Mouse (Mus musculus): ENCODE results near the gene Olfr554. TPM values are rescaled to one million over a fixed set of nuclear protein-coding genes. Genes with fewer than 3 reads are reported as not detected.
A peak's percentile ranks its signal among the peaks of the same experiment; 100 is the strongest.
"Not testable (repeated sequence)": the region's sequence is repeated elsewhere in the genome, so short reads cannot be mapped to it uniquely, and the experiment has no call there.

The Olfr554 gene
- total RNA-seq (2022) = not detected

DNA sequence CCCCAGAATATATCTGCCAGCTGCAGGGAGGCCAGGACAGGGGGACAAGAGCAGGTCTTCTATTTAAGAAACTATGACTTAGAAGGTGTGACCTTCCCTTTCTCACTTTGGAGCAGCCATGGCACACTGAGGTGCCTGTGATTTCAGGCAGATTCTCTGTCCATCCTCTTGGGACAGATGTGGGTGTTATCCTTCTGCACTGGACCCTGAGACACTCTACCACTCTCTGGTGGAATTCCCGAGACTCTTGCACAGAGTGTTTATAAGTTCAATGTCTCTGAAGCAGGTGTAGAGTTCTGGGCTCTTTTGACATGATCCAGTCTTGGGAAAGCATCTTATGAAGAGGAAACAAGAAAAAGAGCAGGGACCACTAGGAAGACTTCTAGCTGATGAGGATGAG, at the start of gene Olfr554:
Gene Olfr554 (plus strand): TSS at position 301 of the 400 bp plus-strand sequence.
- no peak for DNase-seq (ENCODE audit: low spot score)

DNA sequence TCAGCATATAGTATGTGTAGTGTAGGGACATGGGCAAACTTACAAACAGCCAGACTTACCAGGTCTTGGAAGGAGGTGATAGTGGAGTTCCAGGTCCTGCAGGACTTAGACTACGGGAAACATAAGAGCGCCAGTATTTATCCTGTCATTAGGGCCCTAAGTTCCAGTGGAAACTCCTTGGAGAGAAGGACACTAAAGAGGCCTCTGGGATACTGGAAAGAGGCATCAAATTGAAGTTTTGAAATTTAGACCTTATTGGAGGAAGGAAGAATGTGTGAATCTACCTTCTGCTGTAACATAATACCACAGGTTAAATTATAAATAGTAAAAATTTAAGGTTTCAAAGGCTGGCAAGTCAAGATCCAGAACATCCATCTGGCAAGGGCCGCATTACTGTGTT, 46.4 kb upstream of the Olfr554 start, which contains the start of gene Olfr551:
Gene Olfr551 (minus strand): TSS at position 101 of the 400 bp plus-strand sequence.
- no peak for DNase-seq (ENCODE audit: low spot score)

DNA sequence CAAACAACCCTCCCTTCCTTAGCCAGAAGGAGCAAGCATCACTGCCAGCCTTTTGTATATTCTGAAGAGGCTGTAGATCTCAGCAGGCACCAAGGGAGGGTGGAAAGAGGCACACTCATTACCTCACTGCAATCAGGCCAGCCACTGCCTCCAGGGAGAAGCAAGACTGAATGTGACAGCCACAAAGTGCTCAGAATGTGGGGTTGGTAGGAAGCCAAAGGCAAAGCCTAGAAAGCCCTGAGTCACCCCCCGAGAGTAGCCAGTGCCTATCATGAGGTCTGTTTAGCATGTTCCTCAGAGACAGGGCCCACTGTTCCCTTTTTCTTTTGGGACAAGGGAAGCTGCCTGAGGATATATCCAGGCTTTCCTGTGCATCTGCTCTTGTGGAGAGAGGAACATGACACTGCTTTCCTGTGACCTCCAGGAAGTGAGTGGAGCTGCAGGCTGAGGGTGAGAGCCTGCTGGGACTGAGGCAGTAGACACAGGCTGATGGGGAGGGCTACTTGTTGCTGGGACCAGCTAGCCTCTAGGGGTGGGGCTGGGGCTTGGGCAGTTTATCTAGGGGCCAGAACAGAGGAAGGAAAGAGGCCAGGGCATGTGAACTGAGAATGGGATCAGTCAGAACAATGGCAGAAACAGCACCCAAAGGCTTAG, 40.7 kb upstream of the Olfr554 start, which contains the start of gene Olfr552:
Gene Olfr552 (plus strand): TSS at position 393 of the 654 bp plus-strand sequence.
- DNase-seq (ENCODE audit: low spot score) = no peak

DNA sequence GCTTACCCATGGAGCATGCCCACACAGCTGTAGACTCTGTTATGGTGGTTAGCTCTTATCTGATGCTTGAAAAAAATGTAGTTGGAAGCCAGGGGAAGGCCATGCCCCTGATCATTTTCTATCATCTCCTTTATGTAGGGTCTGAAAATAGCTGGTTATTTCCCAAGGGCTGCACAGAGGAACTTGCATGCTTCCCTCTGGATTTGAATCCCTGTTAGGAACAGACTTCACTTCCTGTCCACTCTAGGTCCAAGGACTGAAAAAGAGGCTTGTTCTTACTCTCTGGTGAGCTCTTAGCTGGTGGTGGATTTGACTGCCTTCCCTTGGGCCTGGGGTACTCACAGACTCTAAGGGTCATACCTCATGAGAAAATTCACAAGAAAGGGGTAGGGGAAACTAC, 20.1 kb upstream of the Olfr554 start, which contains the start of gene Olfr553:
Gene Olfr553 (minus strand): TSS at position 101 of the 400 bp plus-strand sequence.
- DNase-seq (ENCODE audit: low spot score) = no peak

DNA sequence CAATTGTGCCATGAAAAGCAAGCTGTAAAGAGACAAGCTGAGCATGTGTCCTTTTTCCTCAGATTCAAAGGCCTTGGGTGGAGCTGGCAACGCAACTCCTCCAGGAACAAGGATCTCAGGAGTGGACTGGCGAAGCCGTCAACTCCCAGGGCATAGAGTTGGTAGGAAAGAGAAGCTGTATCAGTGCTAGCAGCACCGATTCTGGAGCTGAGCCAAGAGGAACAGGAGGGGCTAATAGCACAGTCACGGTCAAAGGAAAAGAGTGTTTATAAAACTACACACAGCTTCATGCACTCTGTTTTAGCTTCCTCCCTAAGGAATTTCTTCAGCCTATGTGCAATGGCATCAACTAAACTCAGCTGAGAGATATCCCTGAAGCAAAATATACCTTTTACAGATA, 18.6 kb upstream of the Olfr554 start:
- peak; percentile 7 for DNase-seq (ENCODE audit: low spot score)

DNA sequence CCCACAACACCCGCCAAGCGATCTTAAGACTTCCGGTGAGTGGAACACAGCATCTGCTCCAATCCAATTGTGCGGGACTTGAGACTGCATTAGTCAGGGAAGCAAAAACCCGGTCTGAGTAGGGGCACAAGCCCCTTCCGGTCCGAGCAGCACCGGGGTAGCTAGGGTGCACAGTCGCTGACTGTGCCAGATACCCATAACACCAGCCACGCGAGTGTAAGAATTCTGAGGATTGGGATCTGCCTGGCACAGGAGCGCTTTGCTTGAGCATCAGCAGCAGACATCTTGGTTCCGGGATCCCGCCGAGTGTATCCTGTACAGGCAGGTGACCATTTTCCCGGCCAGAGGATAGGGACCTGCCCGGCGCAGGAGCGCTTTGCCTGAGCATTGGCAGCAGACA, 17.9 kb upstream of the Olfr554 start:
- DNase-seq (ENCODE audit: low spot score) = not testable (repeated sequence)

DNA sequence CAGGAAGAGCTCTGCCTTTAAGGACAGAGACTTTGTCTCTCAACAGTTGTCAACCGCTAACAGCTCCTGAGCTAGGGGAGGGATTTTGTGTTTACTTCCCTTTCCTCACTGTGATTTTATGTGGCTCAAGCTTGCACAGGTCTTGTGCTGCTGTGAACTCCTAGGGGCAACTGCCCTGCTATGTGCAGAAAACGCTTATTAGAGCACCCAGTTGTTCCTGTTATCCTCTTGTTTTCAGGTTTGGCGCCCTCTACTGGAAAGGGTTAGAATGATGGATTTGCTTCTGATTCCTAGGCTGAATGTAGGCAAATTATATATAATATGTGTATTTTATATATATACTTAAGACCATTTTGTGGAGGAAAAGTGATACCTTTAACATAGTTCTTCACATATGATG, 1.6 kb upstream of the Olfr554 start:
- DNase-seq (ENCODE audit: low spot score) = peak; percentile 65

DNA sequence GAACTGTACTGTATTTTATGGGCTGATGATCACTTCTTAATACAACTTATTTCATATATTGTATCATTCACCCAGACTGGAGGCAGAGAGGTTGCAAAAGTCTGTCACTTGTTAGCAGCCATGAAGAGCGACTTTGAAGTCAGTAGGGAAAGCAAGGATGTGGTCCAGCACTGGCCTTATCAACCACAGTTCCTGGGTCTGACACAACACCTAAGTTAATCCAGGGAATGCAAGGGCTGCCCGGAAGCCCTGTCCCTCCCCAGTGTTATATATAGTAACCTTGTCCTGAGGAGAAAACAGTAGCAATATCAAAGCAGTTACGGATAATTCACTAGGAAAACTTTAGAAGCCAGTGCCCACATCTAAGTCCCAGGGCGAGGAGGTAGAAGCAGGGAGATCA, 6.7 kb downstream of the Olfr554 start:
- DNase-seq (ENCODE audit: low spot score) = not testable (repeated sequence)

DNA sequence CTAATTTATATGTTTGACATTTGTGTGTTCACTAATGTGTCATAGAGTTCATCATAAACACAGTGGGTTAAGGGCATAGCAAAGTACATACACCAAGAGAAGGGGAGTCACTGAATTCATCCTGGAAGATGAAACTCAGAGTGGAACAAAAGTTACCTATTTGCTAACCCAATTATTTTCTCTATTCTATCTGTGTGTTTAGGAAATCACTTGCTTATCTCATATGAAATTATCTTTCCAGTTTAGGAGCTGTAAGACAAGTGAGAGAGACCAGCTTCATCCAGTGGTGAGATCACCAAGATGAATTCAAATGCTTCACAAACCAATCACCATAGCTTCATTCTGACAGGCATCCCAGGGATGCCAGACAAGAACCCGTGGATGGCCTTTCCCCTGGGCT, 20.3 kb downstream of the Olfr554 start, which contains the start of gene Olfr555:
Gene Olfr555 (plus strand): TSS at position 301 of the 400 bp plus-strand sequence.
- DNase-seq (ENCODE audit: low spot score) = no peak

DNA sequence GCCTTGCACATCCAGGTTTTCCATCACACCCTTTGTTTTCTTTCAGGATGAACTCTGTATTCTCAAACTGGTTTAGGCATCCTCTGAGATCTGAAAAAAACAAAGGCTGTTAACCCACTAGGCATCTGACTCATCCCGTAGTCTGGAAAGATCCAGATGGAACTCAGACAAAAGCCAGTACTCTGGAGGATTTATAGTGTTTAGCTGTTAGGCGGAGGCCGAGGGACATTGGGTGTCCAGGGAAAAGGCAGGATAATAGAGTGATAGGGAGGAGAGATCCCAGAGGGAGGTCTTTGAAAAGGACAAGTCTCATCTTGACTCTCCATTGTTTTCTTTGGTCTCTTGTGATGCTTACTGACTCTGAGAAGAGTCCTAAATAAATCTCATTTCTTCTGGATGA, 26.4 kb downstream of the Olfr554 start, which contains the start of gene Olfr556:
Gene Olfr556 (plus strand): TSS at position 301 of the 400 bp plus-strand sequence.
- DNase-seq (ENCODE audit: low spot score) = no peak

DNA sequence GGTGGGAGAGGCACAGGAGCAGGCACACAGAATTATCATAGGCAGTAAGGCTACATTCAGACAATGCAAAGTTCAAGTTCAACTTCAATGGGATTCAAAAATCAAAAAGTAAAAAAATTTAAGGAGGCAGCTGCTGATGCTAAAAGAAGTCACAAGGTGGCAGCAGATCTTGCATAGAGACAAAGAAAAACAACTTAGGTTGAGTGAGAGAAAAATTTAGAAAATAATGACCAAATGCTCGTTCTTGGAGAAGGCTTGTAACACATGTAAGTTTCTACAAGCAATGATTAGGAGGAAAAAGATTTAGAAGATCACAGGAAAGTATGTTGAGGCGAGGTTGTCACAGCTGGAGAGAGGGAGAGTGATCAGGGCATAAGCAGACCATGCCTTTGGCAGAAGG, 27.1 kb downstream of the Olfr554 start:
- no peak for DNase-seq (ENCODE audit: low spot score)

DNA sequence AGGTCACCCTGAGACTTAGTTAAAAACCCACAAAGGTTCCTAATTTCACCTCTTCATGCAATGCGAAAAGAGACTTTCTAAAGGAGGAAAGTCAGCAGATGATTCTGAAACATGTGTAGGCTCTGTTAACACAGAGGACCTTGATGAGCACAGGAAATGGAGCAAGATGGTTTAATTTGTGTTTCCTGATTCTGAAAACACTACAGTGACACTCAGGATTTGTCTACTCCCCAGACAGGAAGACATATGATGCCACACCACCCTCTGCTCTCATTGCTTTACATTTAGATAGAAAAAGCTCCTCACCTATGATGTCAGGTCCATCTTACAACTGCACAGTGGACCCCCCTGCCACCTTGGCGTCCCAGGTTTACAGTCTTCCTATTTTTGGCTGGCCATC, 38.0 kb downstream of the Olfr554 start:
- DNase-seq (ENCODE audit: low spot score) = no peak

DNA sequence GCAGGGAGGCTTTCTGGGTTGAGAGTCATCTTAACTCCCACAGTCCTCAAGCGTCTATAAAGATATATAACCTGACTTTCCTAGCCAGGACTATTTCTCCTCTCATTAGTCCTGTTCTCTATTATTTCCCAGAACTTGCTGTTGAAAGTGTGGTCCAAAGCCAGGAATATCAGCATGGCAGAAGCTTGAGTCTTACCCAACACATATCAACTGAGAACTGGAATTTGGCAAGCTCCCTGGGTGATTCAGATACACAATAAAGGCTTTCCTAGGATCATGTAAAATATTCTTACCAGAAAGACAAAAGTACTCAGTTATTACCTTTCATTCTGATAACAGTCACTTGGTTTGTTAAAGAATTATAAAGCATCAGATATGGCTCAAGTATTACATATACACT, 43.7 kb downstream of the Olfr554 start:
- no peak for DNase-seq (ENCODE audit: low spot score)

DNA sequence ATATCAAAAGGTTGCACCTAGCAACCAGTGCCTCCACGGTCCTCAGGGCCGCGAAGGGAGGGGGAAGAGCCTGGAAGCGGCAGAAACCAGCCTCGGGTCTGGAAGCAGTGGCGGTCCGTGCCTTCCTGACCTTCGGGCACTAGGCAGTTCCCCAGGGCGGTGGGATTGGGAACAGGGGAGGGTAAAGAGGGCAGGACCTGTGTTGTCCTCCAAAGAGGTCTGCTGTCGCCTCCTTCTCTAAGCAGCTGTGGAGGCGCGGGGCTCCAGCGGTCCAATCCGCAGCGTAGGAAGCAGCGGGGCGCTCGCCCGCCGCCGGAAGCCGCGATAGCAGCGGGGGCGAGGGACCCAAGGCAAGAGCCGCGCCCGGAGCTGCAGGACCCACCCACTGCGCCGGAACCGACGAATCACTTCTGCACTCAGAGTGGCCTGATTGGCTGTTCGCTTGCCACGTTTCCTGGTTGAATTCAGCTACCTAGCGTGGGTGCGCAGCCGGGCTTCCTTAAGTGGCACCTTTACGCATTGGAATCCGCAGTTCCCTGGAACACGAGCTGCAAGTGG, 48.8 kb downstream of the Olfr554 start, which contains the start of gene Trim68:
Gene Trim68 (minus strand): TSS at position 384 of the 558 bp plus-strand sequence.
- DNase-seq (ENCODE audit: low spot score) = peak; percentile 91

Other genes starting within 250 kb of the Olfr554 start
- gene Rrm1, start 196.7 kb upstream of the Olfr554 start, total RNA-seq (2022) = 10 to 100 TPM in 3 of 4 experiments, 1 to 10 TPM in 1; 8.8 to 13.1 (median 10.9) TPM
- gene Olfr543, start 156.8 kb upstream of the Olfr554 start, total RNA-seq (2022) = not detected
- not detected for gene Olfr544, start 150.1 kb upstream of the Olfr554 start, total RNA-seq (2022)
- not detected for gene Olfr545, start 138.9 kb upstream of the Olfr554 start, total RNA-seq (2022)
- gene Olfr547, start 103.7 kb upstream of the Olfr554 start, total RNA-seq (2022) = not detected
- gene Olfr548-ps1, start 97.5 kb upstream of the Olfr554 start, total RNA-seq (2022) = not detected
- gene Olfr549, start 88.6 kb upstream of the Olfr554 start, total RNA-seq (2022) = not detected
- 1 to 10 TPM; 5.1 to 8.2 (median 6.2) TPM for gene Trim21, start 72.9 kb upstream of the Olfr554 start, total RNA-seq (2022)
- under 1 TPM in 3 of 4 experiments, not detected in 1; 0.26 to 0.41 (median 0.27) TPM for gene Olfr550, start 67.0 kb upstream of the Olfr554 start, total RNA-seq (2022)
- not detected for gene Olfr551, start 46.5 kb upstream of the Olfr554 start, total RNA-seq (2022)
- under 1 TPM; 0.11 to 0.20 (median 0.14) TPM for gene Olfr552, start 40.7 kb upstream of the Olfr554 start, total RNA-seq (2022)
- not detected for gene Olfr553, start 20.2 kb upstream of the Olfr554 start, total RNA-seq (2022)
- gene Olfr555, start 20.4 kb downstream of the Olfr554 start, total RNA-seq (2022) = not detected
- not detected for gene Olfr556, start 26.5 kb downstream of the Olfr554 start, total RNA-seq (2022)
- gene Trim68, start 48.9 kb downstream of the Olfr554 start, total RNA-seq (2022) = 10 to 100 TPM in 2 of 4 experiments, 1 to 10 TPM in 2; 7.1 to 12.6 (median 10.1) TPM
- not detected for gene Olfr557, start 57.5 kb downstream of the Olfr554 start, total RNA-seq (2022)
- gene Olfr558, start 63.8 kb downstream of the Olfr554 start, total RNA-seq (2022) = 1 to 10 TPM; 1.7 to 2.8 (median 2.0) TPM
- not detected for gene Olfr33, start 80.6 kb downstream of the Olfr554 start, total RNA-seq (2022)
- not detected for gene Olfr559, start 89.1 kb downstream of the Olfr554 start, total RNA-seq (2022)
- gene Olfr560, start 120.9 kb downstream of the Olfr554 start, total RNA-seq (2022) = under 1 TPM in 1 of 4 experiments, not detected in 3; 0.16 TPM
- gene Olfr78, start 121.0 kb downstream of the Olfr554 start, total RNA-seq (2022) = under 1 TPM; 0.23 to 0.41 (median 0.30) TPM
- not detected for gene Olfr561, start 132.8 kb downstream of the Olfr554 start, total RNA-seq (2022)
- not detected for gene Olfr564, start 165.0 kb downstream of the Olfr554 start, total RNA-seq (2022)
- gene Olfr566, start 220.3 kb downstream of the Olfr554 start, total RNA-seq (2022) = not detected
- not detected for gene Olfr568, start 238.7 kb downstream of the Olfr554 start, total RNA-seq (2022)